29 mouse cellular contexts compared by ENCODE assay signal in genomic region chr1:66135324-66135723, GRCm38 (mm10). TPM values are rescaled to one million over a fixed set of nuclear protein-coding genes. Genes with fewer than 3 reads are reported as not detected.
"Had no signal": no experiment of that assay in that cellular context is flagged by ENCODE, and none has a peak within 500 bp of the region (broad histone marks: within the 10 kb centered on the region; RNA-seq: fewer than 3 reads in every experiment).

No protein-coding gene starts in this region.

- H3K4me3 ChIP-seq: embryonic facial prominence, embryonic 10.5 days; embryonic facial prominence, embryonic 12.5 days; embryonic facial prominence, embryonic 13.5 days; embryonic facial prominence, embryonic 15.5 days; erythroblast, embryonic 14.5 days; forebrain, embryonic 10.5 days; forebrain, embryonic 12.5 days; forebrain, embryonic 13.5 days; forebrain, embryonic 15.5 days; gastrocnemius, adult 2 months; heart, adult 2 months had no signal

- H3K36me3 ChIP-seq: embryonic facial prominence, embryonic 10.5 days; embryonic facial prominence, embryonic 12.5 days; embryonic facial prominence, embryonic 13.5 days; embryonic facial prominence, embryonic 15.5 days; forebrain, embryonic 10.5 days; forebrain, embryonic 12.5 days; forebrain, embryonic 15.5 days had no signal

- ATAC-seq: forebrain, embryonic 13.5 days; forebrain, embryonic 14.5 days; forebrain, embryonic 15.5 days; forebrain, embryonic 16.5 days; forebrain, postnatal 0 days had no signal

- H3K9ac ChIP-seq: embryonic facial prominence, embryonic 12.5 days; embryonic facial prominence, embryonic 13.5 days; embryonic facial prominence, embryonic 15.5 days; forebrain, embryonic 12.5 days; forebrain, embryonic 13.5 days; forebrain, embryonic 15.5 days; forebrain, postnatal 0 days had no signal

- H3K9me3 ChIP-seq: embryonic facial prominence, embryonic 10.5 days; embryonic facial prominence, embryonic 12.5 days; embryonic facial prominence, embryonic 13.5 days; embryonic facial prominence, embryonic 15.5 days; forebrain, embryonic 10.5 days; forebrain, embryonic 12.5 days; forebrain, embryonic 13.5 days; forebrain, embryonic 15.5 days had no signal

- DNase-seq: cerebellum, adult 9-10 months; cerebellum, adult 9-11 months; cerebellum, postnatal 10 days; cerebellum, postnatal 14 days; cerebellum, postnatal 25 days; cerebellum, postnatal 36 days; embryo, embryonic 11 days; forebrain, postnatal 0 days; gastrocnemius, adult 2 months; gastrocnemius, postnatal 10 days; gastrocnemius, postnatal 14 days; gastrocnemius, postnatal 25 days; gastrocnemius, postnatal 36 days; heart, adult 11 months; heart, adult 18-20 months; heart, adult 2 months had no signal

- H3K4me2 ChIP-seq: embryonic facial prominence, embryonic 12.5 days; embryonic facial prominence, embryonic 13.5 days; embryonic facial prominence, embryonic 15.5 days; forebrain, embryonic 12.5 days; forebrain, embryonic 13.5 days; forebrain, embryonic 15.5 days had no signal

- H3K4me1 ChIP-seq: embryonic facial prominence, embryonic 10.5 days; embryonic facial prominence, embryonic 12.5 days; embryonic facial prominence, embryonic 13.5 days; embryonic facial prominence, embryonic 15.5 days; forebrain, embryonic 10.5 days; forebrain, embryonic 12.5 days; forebrain, embryonic 13.5 days; forebrain, embryonic 15.5 days had no signal

- H3K27ac ChIP-seq: embryonic facial prominence, embryonic 10.5 days; embryonic facial prominence, embryonic 12.5 days; embryonic facial prominence, embryonic 13.5 days; embryonic facial prominence, embryonic 15.5 days; forebrain, embryonic 10.5 days; forebrain, embryonic 12.5 days; forebrain, embryonic 13.5 days; forebrain, embryonic 15.5 days; gastrocnemius, adult 2 months; heart, adult 2 months had no signal

- H3K27me3 ChIP-seq: embryonic facial prominence, embryonic 12.5 days; embryonic facial prominence, embryonic 13.5 days; embryonic facial prominence, embryonic 15.5 days; forebrain, embryonic 12.5 days; forebrain, embryonic 13.5 days; forebrain, embryonic 15.5 days had no signal

RNA-seq across cellular contexts. Expression of gene Map2, which starts 39.7 kb away (rescaled TPM):
- total RNA-seq: common myeloid progenitor, adult 5-6 weeks; granulocyte monocyte progenitor cell, adult 5-6 weeks had no signal
- polyA plus RNA-seq: erythroblast, embryonic 14.5 days had no signal
